Mouse (Mus musculus): ENCODE results near the gene Tmeff2.

Tmeff2 gene

GRCm38 (mm10) chr1:51217227-51217626 is 316.8 kb downstream of the Tmeff2 start:
- no peak for DNase-seq

- DNase-seq, result no peak
These were observed 324.7 kb downstream of the Tmeff2 start for GRCm38 (mm10) chr1:51225156-51225555.

All from kidney, postnatal 25 days (tissue).